Mouse (Mus musculus): ENCODE data around the gene Dnal1. TPM values are rescaled to one million over a fixed set of nuclear protein-coding genes. Genes with fewer than 3 reads are reported as not detected.
A peak's percentile ranks its signal among the peaks of the same experiment; 100 is the strongest.

The Dnal1 gene
- polyA plus RNA-seq, 1 experiment from 2014 or later, result 6.8 TPM

GRCm38 (mm10) chr12:84109924-84110323 lies 4.2 kb upstream of the Dnal1 start:
- H3K36me3 ChIP-seq (ENCODE audit: control insufficient read depth, insufficient read depth, low read length), result no peaks in the 10 kb centered on the region

GRCm38 (mm10) chr12:84110814-84111213 lies 3.4 kb upstream of the Dnal1 start:
- Histone ChIP-seq H3K27ac (ENCODE audit: low read depth, low read length) (no peak overlapping the region), H3K9me3 (ENCODE audit: control insufficient read depth, low read length) (no peaks in the 10 kb centered on the region), H3K4me2 (ENCODE audit: low read depth, low read length, severe bottlenecking) (no peak overlapping the region), H3K4me3 (ENCODE audit: low read depth, low read length) (no peak overlapping the region), H3K36me3 (ENCODE audit: control insufficient read depth, insufficient read depth, low read length) (no peaks in the 10 kb centered on the region), H3K27me3 (ENCODE audit: control insufficient read depth, insufficient read depth, low read length) (no peaks in the 10 kb centered on the region), H3K4me1 (replicated peaks; ENCODE audit: control insufficient read depth, insufficient read depth, low read length) (peaks cover 3% of the 10 kb centered on the region; the same call in 1 of the 2 replicates), H3K9ac (ENCODE audit: low read length) (no peak overlapping the region)
- 91% methylated on average over 4 of the region's 4 CpGs for WGBS
- no peak for ATAC-seq (replicated peaks; ENCODE audit: low FRiP score)
- no peak for DNase-seq (ENCODE audit: low spot score)

More at GRCm38 (mm10) chr12:84109924-84110323, 4.2 kb upstream of the Dnal1 start:
- no peak overlapping the region for H3K9ac ChIP-seq (ENCODE audit: low read length)
- WGBS, result 87% methylated on average over 1 of the region's 1 CpGs
- no peak overlapping the region for H3K27ac ChIP-seq (ENCODE audit: low read depth, low read length)
- peaks cover 1% of the 10 kb centered on the region; the same call in 1 of the 2 replicates for H3K4me1 ChIP-seq (replicated peaks; ENCODE audit: control insufficient read depth, insufficient read depth, low read length)
- H3K9me3 ChIP-seq (ENCODE audit: control insufficient read depth, low read length), result no peaks in the 10 kb centered on the region
- no peak overlapping the region for H3K4me3 ChIP-seq (ENCODE audit: low read depth, low read length)
- H3K27me3 ChIP-seq (ENCODE audit: control insufficient read depth, insufficient read depth, low read length), result no peaks in the 10 kb centered on the region
- H3K4me2 ChIP-seq (ENCODE audit: low read depth, low read length, severe bottlenecking), result no peak overlapping the region
- no peak for DNase-seq (ENCODE audit: low spot score)
- ATAC-seq (replicated peaks; ENCODE audit: low FRiP score), result no peak

GRCm38 (mm10) chr12:84113676-84114075 lies 490 bp upstream of the Dnal1 start:
- peak overlapping the region; percentile 31; the same call in 1 of the 2 replicates for H3K9ac ChIP-seq (ENCODE audit: low read length)
- peak overlapping the region; percentile 67; the same call in 1 of the 2 replicates for H3K4me2 ChIP-seq (ENCODE audit: low read depth, low read length, severe bottlenecking)
- no peaks in the 10 kb centered on the region for H3K27me3 ChIP-seq (ENCODE audit: control insufficient read depth, insufficient read depth, low read length)
- DNase-seq (ENCODE audit: low spot score) (no peak), ATAC-seq (replicated peaks; ENCODE audit: low FRiP score) (no peak)
- H3K4me3 ChIP-seq (ENCODE audit: low read depth, low read length), result peak overlapping the region; percentile 83
- no peaks in the 10 kb centered on the region for H3K36me3 ChIP-seq (ENCODE audit: control insufficient read depth, insufficient read depth, low read length)
- no peak overlapping the region for H3K27ac ChIP-seq (ENCODE audit: low read depth, low read length)
- 60% methylated on average over 6 of the region's 6 CpGs for WGBS
- H3K9me3 ChIP-seq (ENCODE audit: control insufficient read depth, low read length), result no peaks in the 10 kb centered on the region
- H3K4me1 ChIP-seq (replicated peaks; ENCODE audit: control insufficient read depth, insufficient read depth, low read length), result peaks cover 3% of the 10 kb centered on the region; the same call in 1 of the 2 replicates

- no peaks in the 10 kb centered on the region for H3K27me3 ChIP-seq (ENCODE audit: control insufficient read depth, insufficient read depth, low read length)
- peaks cover 3% of the 10 kb centered on the region; the same call in 1 of the 2 replicates for H3K4me1 ChIP-seq (replicated peaks; ENCODE audit: control insufficient read depth, insufficient read depth, low read length)
- WGBS, result 94% methylated on average over 5 of the region's 5 CpGs
- ATAC-seq (replicated peaks; ENCODE audit: low FRiP score), result no peak
- no peak overlapping the region for H3K4me3 ChIP-seq (ENCODE audit: low read depth, low read length)
- no peak overlapping the region for H3K9ac ChIP-seq (ENCODE audit: low read length)
- H3K36me3 ChIP-seq (ENCODE audit: control insufficient read depth, insufficient read depth, low read length), result no peaks in the 10 kb centered on the region
- H3K9me3 ChIP-seq (ENCODE audit: control insufficient read depth, low read length), result no peaks in the 10 kb centered on the region
- no peak for DNase-seq (ENCODE audit: low spot score)
- H3K4me2 ChIP-seq (ENCODE audit: low read depth, low read length, severe bottlenecking), result no peak overlapping the region
- no peak overlapping the region for H3K27ac ChIP-seq (ENCODE audit: low read depth, low read length)
These were observed 5.4 kb downstream of the Dnal1 start for GRCm38 (mm10) chr12:84119584-84119983.

- H3K36me3 ChIP-seq (ENCODE audit: control insufficient read depth, insufficient read depth, low read length), result no peaks in the 10 kb centered on the region
- 88% methylated on average over 12 of the region's 12 CpGs for WGBS
- ATAC-seq (replicated peaks; ENCODE audit: low FRiP score) (no peak), DNase-seq (ENCODE audit: low spot score) (no peak)
- H3K4me2 ChIP-seq (ENCODE audit: low read depth, low read length, severe bottlenecking), result no peak overlapping the region
- no peak overlapping the region for H3K9ac ChIP-seq (ENCODE audit: low read length)
- no peaks in the 10 kb centered on the region for H3K9me3 ChIP-seq (ENCODE audit: control insufficient read depth, low read length)
- H3K27ac ChIP-seq (ENCODE audit: low read depth, low read length), result no peak overlapping the region
- no peak overlapping the region for H3K4me3 ChIP-seq (ENCODE audit: low read depth, low read length)
- no peaks in the 10 kb centered on the region for H3K4me1 ChIP-seq (replicated peaks; ENCODE audit: control insufficient read depth, insufficient read depth, low read length)
- no peaks in the 10 kb centered on the region for H3K27me3 ChIP-seq (ENCODE audit: control insufficient read depth, insufficient read depth, low read length)
These were observed 11.7 kb downstream of the Dnal1 start for GRCm38 (mm10) chr12:84125892-84126291.

GRCm38 (mm10) chr12:84126899-84127298 lies 12.7 kb downstream of the Dnal1 start:
- Histone ChIP-seq H3K9me3 (ENCODE audit: control insufficient read depth, low read length) (no peaks in the 10 kb centered on the region), H3K4me2 (ENCODE audit: low read depth, low read length, severe bottlenecking) (no peak overlapping the region), H3K36me3 (ENCODE audit: control insufficient read depth, insufficient read depth, low read length) (no peaks in the 10 kb centered on the region), H3K9ac (ENCODE audit: low read length) (no peak overlapping the region), H3K27ac (ENCODE audit: low read depth, low read length) (no peak overlapping the region), H3K4me1 (replicated peaks; ENCODE audit: control insufficient read depth, insufficient read depth, low read length) (no peaks in the 10 kb centered on the region), H3K4me3 (ENCODE audit: low read depth, low read length) (no peak overlapping the region), H3K27me3 (ENCODE audit: control insufficient read depth, insufficient read depth, low read length) (no peaks in the 10 kb centered on the region)
- DNase-seq (ENCODE audit: low spot score) (no peak), ATAC-seq (replicated peaks; ENCODE audit: low FRiP score) (no peak)
- 81% methylated on average over 2 of the region's 2 CpGs for WGBS

GRCm38 (mm10) chr12:84128576-84128975 lies 14.4 kb downstream of the Dnal1 start:
- no peaks in the 10 kb centered on the region for H3K4me1 ChIP-seq (replicated peaks; ENCODE audit: control insufficient read depth, insufficient read depth, low read length)
- no peak for ATAC-seq (replicated peaks; ENCODE audit: low FRiP score)
- no peak for DNase-seq (ENCODE audit: low spot score)
- H3K4me3 ChIP-seq (ENCODE audit: low read depth, low read length), result no peak overlapping the region
- no peaks in the 10 kb centered on the region; the same call in 1 of the 2 replicates for H3K9me3 ChIP-seq (ENCODE audit: control insufficient read depth, low read length)
- no peak overlapping the region for H3K9ac ChIP-seq (ENCODE audit: low read length)
- no peak overlapping the region for H3K4me2 ChIP-seq (ENCODE audit: low read depth, low read length, severe bottlenecking)
- H3K36me3 ChIP-seq (ENCODE audit: control insufficient read depth, insufficient read depth, low read length), result peaks cover 3% of the 10 kb centered on the region; the same call in 1 of the 2 replicates
- WGBS, result 90% methylated on average over 6 of the region's 6 CpGs
- no peak overlapping the region for H3K27ac ChIP-seq (ENCODE audit: low read depth, low read length)
- H3K27me3 ChIP-seq (ENCODE audit: control insufficient read depth, insufficient read depth, low read length), result no peaks in the 10 kb centered on the region

GRCm38 (mm10) chr12:84129931-84130330 lies 15.8 kb downstream of the Dnal1 start:
- H3K9ac ChIP-seq (ENCODE audit: low read length), result no peak overlapping the region
- H3K36me3 ChIP-seq (ENCODE audit: control insufficient read depth, insufficient read depth, low read length), result peaks cover 3% of the 10 kb centered on the region; the same call in 1 of the 2 replicates
- 95% methylated on average over 8 of the region's 8 CpGs for WGBS
- ATAC-seq (replicated peaks; ENCODE audit: low FRiP score) (no peak), DNase-seq (ENCODE audit: low spot score) (no peak)
- no peak overlapping the region for H3K27ac ChIP-seq (ENCODE audit: low read depth, low read length)
- no peak overlapping the region for H3K4me3 ChIP-seq (ENCODE audit: low read depth, low read length)
- H3K27me3 ChIP-seq (ENCODE audit: control insufficient read depth, insufficient read depth, low read length), result no peaks in the 10 kb centered on the region
- H3K4me2 ChIP-seq (ENCODE audit: low read depth, low read length, severe bottlenecking), result no peak overlapping the region
- H3K9me3 ChIP-seq (ENCODE audit: control insufficient read depth, low read length), result no peaks in the 10 kb centered on the region; the same call in 1 of the 2 replicates
- no peaks in the 10 kb centered on the region for H3K4me1 ChIP-seq (replicated peaks; ENCODE audit: control insufficient read depth, insufficient read depth, low read length)

GRCm38 (mm10) chr12:84132265-84132664 lies 18.1 kb downstream of the Dnal1 start:
- Histone ChIP-seq H3K36me3 (ENCODE audit: control insufficient read depth, insufficient read depth, low read length) (peaks cover 3% of the 10 kb centered on the region; the same call in 1 of the 2 replicates), H3K9me3 (ENCODE audit: control insufficient read depth, low read length) (no peaks in the 10 kb centered on the region; the same call in 1 of the 2 replicates), H3K4me1 (replicated peaks; ENCODE audit: control insufficient read depth, insufficient read depth, low read length) (no peaks in the 10 kb centered on the region), H3K9ac (ENCODE audit: low read length) (no peak overlapping the region), H3K27me3 (ENCODE audit: control insufficient read depth, insufficient read depth, low read length) (no peaks in the 10 kb centered on the region), H3K4me3 (ENCODE audit: low read depth, low read length) (no peak overlapping the region), H3K4me2 (ENCODE audit: low read depth, low read length, severe bottlenecking) (no peak overlapping the region), H3K27ac (ENCODE audit: low read depth, low read length) (no peak overlapping the region)
- 59% methylated on average over 3 of the region's 3 CpGs for WGBS
- ATAC-seq (replicated peaks; ENCODE audit: low FRiP score) (no peak), DNase-seq (ENCODE audit: low spot score) (peak; percentile 66)
